Mouse (Mus musculus) monocyte, adult 5-6 weeks (primary cell): ENCODE results near the gene Spaca3. TPM values are rescaled to one million over a fixed set of nuclear protein-coding genes. Genes with fewer than 3 reads are reported as not detected.

Source experiments
- ATAC-seq: fragments of 153-309, 156-312 bp; replicated peaks from 2 replicates; pipeline ENCODE4 v1.8.0; 2017; ENCODE audit warnings: mild to moderate bottlenecking; ENCODE audit not compliant: low TSS enrichment, insufficient number of reproducible peaks, severe bottlenecking, poor library complexity, low FRiP score
- total RNA-seq: library from RNA; stranded (forward); fragments of 200-1000, 200-491, 200-594 nt; gene quantifications from 3 replicates; pipeline ENCODE4 v1.2.3, GENCODE M21; 2017

Gene Spaca3
- not detected in 3 replicates for total RNA-seq

DNA sequence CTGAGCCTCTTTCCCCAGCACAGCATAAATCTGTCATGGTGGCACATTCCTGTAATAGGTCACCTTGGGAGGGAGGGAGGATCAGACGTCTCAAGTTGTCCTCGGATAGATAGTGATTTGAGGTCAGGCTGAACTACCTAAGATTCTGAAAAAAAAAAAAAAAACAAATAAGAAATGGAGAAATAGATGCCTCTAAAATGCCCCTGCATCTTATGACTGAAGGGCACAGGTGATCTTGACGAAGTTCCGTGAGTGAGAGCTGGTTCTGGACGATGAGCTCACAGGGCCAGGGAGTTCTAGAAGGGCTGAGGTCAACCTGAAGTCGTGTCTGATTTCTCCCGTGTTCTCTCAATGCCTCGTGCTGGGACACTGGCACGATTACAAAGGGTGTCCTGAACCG, at the start of gene Spaca3:
Spaca3 (plus strand) TSS at position 301 of the 400 bp plus-strand sequence.
- ATAC-seq: no peak

- no peak for ATAC-seq
Observed at GRCm38 (mm10) chr11:80808551-80809070, 49.6 kb upstream of the Spaca3 start.

- ATAC-seq: no peak
Observed at GRCm38 (mm10) chr11:80809666-80809992, 48.5 kb upstream of the Spaca3 start.

DNA sequence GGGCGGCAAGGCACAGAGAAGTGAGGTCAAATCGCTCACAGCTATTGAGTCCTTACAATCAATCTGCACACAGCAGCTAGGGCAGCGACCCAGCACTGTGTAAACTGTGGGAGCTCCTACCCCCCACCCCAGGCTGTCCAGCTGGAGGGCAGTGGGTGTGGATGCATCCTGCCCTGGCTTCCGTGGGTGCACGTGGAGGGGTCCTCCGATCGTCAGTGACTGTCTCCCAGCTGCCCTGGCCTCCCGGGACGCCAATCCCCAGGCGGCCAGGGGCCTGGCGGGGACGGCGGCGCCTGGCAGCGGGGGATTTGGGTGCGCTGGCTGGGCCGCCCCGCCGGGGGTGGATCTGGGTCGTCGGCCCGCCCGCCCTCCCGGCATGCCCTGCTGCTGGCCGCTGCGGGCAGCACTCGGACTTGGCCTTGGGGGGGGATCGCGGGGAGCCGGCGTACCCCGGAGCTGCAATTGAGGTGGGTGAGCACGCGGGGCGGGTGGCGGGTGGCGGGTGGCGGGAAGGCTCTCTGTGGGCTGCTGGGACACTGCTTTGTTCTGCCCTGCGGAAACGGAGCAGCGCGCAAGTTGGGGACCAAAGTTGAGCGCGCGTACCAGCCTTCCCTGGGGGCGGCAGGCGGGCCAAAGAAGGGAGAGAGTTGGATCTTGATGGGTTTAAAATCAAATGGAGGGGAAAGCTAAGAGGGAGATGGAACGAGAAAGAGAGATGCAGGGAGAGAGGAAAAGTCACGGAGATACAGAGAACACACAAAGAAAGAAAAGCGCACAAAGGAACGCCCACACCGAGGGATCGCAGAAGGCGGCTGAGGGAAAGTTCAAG, 48.0 kb upstream of the Spaca3 start, which contains the start of gene Tmem98:
Tmem98 (plus strand) TSS at position 183 of the 829 bp plus-strand sequence.
- ATAC-seq: no peak

DNA sequence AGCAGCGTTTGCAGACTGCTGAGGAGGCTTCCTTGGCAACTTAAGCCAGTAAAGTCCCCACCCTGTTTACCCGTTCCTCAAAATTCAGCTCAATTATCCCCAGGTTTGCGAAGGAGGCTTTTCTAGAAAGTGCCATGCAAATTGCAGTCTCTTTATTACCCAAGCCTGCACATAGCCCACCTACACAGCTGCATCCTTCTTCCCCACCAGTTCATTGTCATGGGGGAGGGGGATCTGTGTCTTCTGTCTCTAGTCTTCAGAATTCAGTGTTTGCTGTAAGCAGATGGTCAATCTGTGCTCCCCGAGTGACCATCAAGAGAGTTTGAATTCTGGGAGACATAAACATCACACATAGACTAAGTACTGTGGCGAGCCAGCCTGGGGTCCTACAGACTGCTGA, 47.0 kb upstream of the Spaca3 start:
- no peak for ATAC-seq

DNA sequence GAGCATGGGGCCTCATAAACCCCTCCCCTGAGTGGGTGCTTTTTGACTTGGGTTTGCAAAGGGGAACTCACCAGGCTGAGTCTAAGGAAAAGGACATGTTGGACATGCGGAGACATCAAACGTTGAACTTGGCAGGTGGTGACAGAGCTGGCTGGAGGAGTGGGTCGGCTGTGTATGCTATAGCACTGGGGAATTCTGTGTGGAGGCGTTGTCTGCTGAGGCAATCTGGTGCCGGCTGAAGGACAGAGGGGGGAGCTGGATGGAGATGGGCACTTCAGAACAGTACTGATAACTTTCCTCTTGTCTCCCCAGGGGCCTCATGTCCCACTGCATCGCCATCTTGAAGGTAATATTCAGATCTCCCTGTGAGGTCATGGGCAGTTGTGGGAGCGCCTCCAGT, 42.8 kb upstream of the Spaca3 start:
- ATAC-seq: no peak

DNA sequence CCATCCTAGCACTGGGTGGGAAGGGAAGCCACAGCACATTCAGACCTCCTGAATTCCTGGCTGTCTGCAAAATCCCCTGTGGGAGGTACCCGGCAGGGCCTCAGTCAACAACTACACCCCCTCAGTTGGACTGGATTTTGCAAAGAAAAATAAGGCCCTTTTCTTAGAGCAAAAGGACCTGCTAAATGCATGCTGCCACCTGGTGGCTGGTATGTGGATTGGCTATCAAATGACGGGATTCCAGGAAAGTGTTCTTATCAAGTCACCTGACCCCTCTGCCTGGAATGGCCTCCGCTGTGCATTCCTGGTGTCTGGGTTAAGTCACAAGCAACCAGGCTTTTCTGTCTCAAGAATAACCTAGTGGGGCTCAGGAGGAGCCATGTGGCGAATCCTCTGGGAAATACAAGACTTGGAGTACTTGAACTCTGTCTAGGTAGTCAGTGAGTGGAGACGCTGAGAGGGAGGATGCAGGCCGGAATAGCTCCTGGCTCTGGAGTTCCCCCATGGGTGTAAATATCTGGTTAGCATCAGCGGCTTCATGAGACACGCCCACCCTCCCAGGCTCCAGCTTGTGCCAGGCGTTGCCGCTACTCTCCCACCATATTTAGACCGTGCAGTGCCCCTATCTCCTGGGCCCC, 40.0 kb upstream of the Spaca3 start:
- no peak for ATAC-seq

GRCm38 (mm10) chr11:80820085-80820484, 38.1 kb upstream of the Spaca3 start:
- ATAC-seq: no peak

- ATAC-seq: no peak
Observed at GRCm38 (mm10) chr11:80821296-80821695, 36.9 kb upstream of the Spaca3 start.

GRCm38 (mm10) chr11:80821794-80822193, 36.4 kb upstream of the Spaca3 start:
- ATAC-seq: no peak

DNA sequence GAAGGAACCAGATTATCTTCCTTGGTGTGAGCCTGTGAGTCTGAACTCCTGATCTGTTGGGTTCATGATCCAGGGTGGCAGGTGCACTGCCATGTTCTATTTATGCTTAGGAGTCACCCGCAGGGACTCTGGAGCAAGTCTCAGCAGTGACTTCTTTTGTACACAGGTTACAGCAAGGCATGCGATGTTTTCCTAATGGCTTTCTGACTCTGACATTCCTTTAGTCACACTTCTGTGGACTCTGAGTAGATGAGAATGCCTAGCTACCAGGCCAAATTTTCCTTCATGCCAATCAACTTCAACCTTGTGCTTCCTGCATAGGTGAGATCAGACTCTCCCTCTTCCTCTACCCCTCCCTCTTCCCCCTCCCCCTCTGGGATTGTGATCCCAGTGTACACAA, 22.8 kb upstream of the Spaca3 start:
- no peak for ATAC-seq

GRCm38 (mm10) chr11:80835841-80836240, 22.3 kb upstream of the Spaca3 start:
- no peak for ATAC-seq

DNA sequence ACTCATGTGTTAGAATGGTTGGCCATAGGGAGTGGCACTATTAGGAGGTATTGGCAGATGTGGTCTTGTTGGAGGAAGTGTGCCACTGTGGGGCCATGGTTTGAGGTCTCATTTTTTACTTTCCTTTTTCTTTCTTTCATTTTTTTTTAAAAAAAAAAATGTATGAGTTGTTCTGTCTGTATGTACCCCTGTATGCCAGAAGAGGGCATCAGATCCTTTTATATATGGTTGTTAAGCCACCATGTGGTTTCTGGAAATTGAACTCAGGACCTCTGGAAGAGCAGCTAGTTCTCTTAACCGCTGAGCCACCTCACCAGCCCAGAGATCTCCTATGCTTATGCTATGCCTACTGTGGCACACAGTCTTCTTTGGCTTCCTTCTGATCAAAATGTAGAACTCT, 19.4 kb upstream of the Spaca3 start:
- ATAC-seq: no peak

DNA sequence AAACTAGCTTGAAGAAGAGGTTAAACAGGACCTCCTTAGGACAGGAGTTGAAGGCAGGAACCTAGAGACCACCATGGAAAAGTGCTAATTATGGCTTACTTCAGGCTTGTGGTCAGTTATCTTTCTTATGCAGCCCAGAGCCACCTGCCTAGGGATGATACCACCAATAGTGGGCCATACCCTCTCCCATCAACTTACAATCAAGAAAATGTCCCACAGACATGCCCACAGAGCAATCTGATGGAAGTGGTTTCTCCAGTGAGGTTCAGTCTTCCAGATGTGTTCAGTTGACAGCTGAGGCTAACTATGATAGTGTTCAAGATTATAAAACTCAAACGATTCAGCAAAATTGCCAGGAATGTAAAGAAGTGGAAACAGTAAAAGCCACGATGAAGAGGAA, 14.7 kb upstream of the Spaca3 start:
- ATAC-seq: no peak

GRCm38 (mm10) chr11:80845486-80845885, 12.7 kb upstream of the Spaca3 start:
- ATAC-seq: no peak

DNA sequence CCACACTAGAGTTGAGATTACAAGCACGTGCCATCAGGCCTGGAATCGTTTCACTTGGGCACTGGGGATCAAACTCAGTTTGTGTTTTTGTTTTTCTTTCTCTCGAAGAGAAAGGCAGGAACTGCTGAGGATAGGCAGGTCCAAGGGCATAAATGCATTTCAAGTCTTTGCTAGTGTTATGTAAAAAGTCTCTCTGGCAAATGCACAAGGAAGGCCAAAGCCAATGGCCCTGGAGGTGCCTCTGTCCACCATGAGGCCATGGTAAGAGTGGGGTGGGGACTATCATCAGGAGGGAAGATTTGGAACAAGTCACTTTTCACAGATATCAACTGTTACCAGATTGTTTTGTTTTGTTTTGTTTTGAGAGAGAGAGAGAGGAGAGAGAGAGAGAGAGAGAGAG, 12.1 kb upstream of the Spaca3 start:
- no peak for ATAC-seq

- no peak for ATAC-seq
Observed at GRCm38 (mm10) chr11:80848131-80848530, 10.0 kb upstream of the Spaca3 start.

- no peak for ATAC-seq
Observed at GRCm38 (mm10) chr11:80851859-80852258, 6.3 kb upstream of the Spaca3 start.

GRCm38 (mm10) chr11:80853014-80853413, 5.2 kb upstream of the Spaca3 start:
- no peak for ATAC-seq

DNA sequence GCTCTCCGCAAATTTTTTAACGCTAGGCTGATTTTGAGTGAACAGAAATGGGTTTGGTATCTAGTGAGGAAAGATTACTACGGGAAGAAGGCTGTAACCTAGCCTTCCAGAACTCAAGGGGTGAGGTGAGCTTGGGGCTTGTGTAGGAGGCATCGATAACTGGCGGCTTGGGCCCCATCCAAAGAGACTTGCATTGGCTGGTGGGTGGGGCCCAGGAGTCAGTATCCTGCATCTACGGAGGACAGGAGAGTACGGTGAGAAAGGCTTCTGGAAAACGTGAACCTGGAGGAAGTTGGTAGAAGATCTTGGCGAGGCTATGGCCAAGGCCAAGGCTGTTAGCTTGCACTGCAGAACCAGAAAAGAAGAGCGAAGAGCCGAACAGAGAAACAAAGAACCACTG, 3.7 kb upstream of the Spaca3 start:
- ATAC-seq: no peak
